Mouse (Mus musculus) small intestine, adult 2 months (tissue): Measurements from ENCODE around the gene Gm8439.

Experiments used
- CTCF ChIP-seq: fragments of 200-500 bp; IDR thresholded peaks from 2 replicates; pipeline ENCODE4 v1.5.1; 2012; ENCODE audit warnings: low read depth, mild to moderate bottlenecking, control low read depth, inconsistent platforms, low read length, moderate library complexity, mixed read lengths; ENCODE audit not compliant: insufficient replicate concordance, insufficient read length; ENCODE audit errors: extremely low read depth
- POLR2A ChIP-seq: fragments of 200-500 bp; IDR thresholded peaks from 2 replicates; pipeline ENCODE4 v1.6.1; 2012; ENCODE audit warnings: low read depth, mild to moderate bottlenecking, control low read depth, inconsistent platforms, low read length, moderate library complexity

- TF ChIP-seq CTCF (no peak), POLR2A (no peak)
Measured at GRCm38 (mm10) chr4:120544896-120545295, 43.6 kb upstream of the Gm8439 start.
